Mouse (Mus musculus) cerebellum, adult 2 months (tissue): ENCODE data around the gene Dnajc11.

ENCODE experiments used
- CTCF ChIP-seq: fragments of 200-500 bp; IDR thresholded peaks from 2 replicates; pipeline ENCODE4 v1.5.1; 2011; ENCODE audit warnings: low read depth, mild to moderate bottlenecking, control low read depth, low read length, moderate library complexity, borderline replicate concordance; ENCODE audit not compliant: insufficient read depth
- POLR2A ChIP-seq: fragments of 200-500 bp; IDR thresholded peaks from 2 replicates; pipeline ENCODE4 v1.6.1; 2011; ENCODE audit warnings: low read length, control low read depth, borderline replicate concordance; ENCODE audit not compliant: insufficient read depth

- no peak for TF ChIP-seq POLR2A
- 0 out of 2 replicates have a peak, but pooled peaks have one; percentile 14 for TF ChIP-seq CTCF
These were observed 36.3 kb upstream of the Dnajc11 start for GRCm38 (mm10) chr4:151897069-151897617.
